Mouse (Mus musculus): ENCODE results near the gene Lcn8. TPM values are rescaled to one million over a fixed set of nuclear protein-coding genes. Genes with fewer than 3 reads are reported as not detected.

The Lcn8 gene
- polyA plus RNA-seq, 1 experiment from 2014 or later, result 0.24 TPM

- ATAC-seq (ENCODE audit: low FRiP score, low read depth), result no peak
- no peaks in the 10 kb centered on the region for H3K36me3 ChIP-seq
- H3K4me1 ChIP-seq, result no peaks in the 10 kb centered on the region
- WGBS, result 79% methylated on average over 3 of the region's 3 CpGs
- H3K27me3 ChIP-seq, result no peaks in the 10 kb centered on the region
- H3K4me3 ChIP-seq, result no peak overlapping the region
- H3K9ac ChIP-seq, result no peak overlapping the region
- H3K27ac ChIP-seq, result no peak overlapping the region
- H3K4me2 ChIP-seq (replicated peaks), result no peak overlapping the region
- H3K9me3 ChIP-seq, result no peaks in the 10 kb centered on the region
Observed at GRCm38 (mm10) chr2:25633616-25634015, 19.3 kb upstream of the Lcn8 start.

- Histone ChIP-seq H3K9me3 (no peaks in the 10 kb centered on the region), H3K4me3 (no peak overlapping the region), H3K4me2 (replicated peaks) (no peak overlapping the region), H3K9ac (no peak overlapping the region), H3K27me3 (no peaks in the 10 kb centered on the region), H3K36me3 (no peaks in the 10 kb centered on the region), H3K27ac (no peak overlapping the region), H3K4me1 (no peaks in the 10 kb centered on the region)
- ATAC-seq (ENCODE audit: low FRiP score, low read depth), result no peak
- 39% methylated on average over 1 of the region's 1 CpGs for WGBS
Observed at GRCm38 (mm10) chr2:25634046-25634445, 18.9 kb upstream of the Lcn8 start.

GRCm38 (mm10) chr2:25639890-25640289 lies 13.0 kb upstream of the Lcn8 start:
- H3K4me2 ChIP-seq (replicated peaks), result no peak overlapping the region
- no peak overlapping the region for H3K9ac ChIP-seq
- no peak overlapping the region for H3K27ac ChIP-seq
- 0 out of 2 replicates have a peak, but pooled peaks cover 3% of the 10 kb centered on the region for H3K27me3 ChIP-seq
- no peak overlapping the region for H3K4me3 ChIP-seq
- no peaks in the 10 kb centered on the region for H3K4me1 ChIP-seq
- no peaks in the 10 kb centered on the region for H3K9me3 ChIP-seq
- no peak for ATAC-seq (ENCODE audit: low FRiP score, low read depth)
- no peaks in the 10 kb centered on the region for H3K36me3 ChIP-seq
- 14% methylated on average over 6 of the region's 6 CpGs for WGBS

GRCm38 (mm10) chr2:25654502-25654901 lies 1.6 kb downstream of the Lcn8 start:
- H3K27me3 ChIP-seq, result no peaks in the 10 kb centered on the region
- 67% methylated on average over 1 of the region's 1 CpGs for WGBS
- no peak for ATAC-seq (ENCODE audit: low FRiP score, low read depth)
- no peak overlapping the region for H3K4me2 ChIP-seq (replicated peaks)
- no peak overlapping the region for H3K9ac ChIP-seq
- H3K36me3 ChIP-seq, result no peaks in the 10 kb centered on the region
- H3K27ac ChIP-seq, result no peak overlapping the region
- no peak overlapping the region for H3K4me3 ChIP-seq
- no peaks in the 10 kb centered on the region for H3K4me1 ChIP-seq
- H3K9me3 ChIP-seq, result no peaks in the 10 kb centered on the region

- Histone ChIP-seq H3K9me3 (no peaks in the 10 kb centered on the region), H3K27ac (no peak overlapping the region), H3K4me1 (no peaks in the 10 kb centered on the region), H3K9ac (no peak overlapping the region), H3K4me2 (replicated peaks) (no peak overlapping the region), H3K4me3 (no peak overlapping the region), H3K36me3 (no peaks in the 10 kb centered on the region), H3K27me3 (no peaks in the 10 kb centered on the region)
- WGBS, result 83% methylated on average over 4 of the region's 4 CpGs
- no peak for ATAC-seq (ENCODE audit: low FRiP score, low read depth)
Observed at GRCm38 (mm10) chr2:25656691-25657090, 3.8 kb downstream of the Lcn8 start.

GRCm38 (mm10) chr2:25657246-25657645 lies 4.3 kb downstream of the Lcn8 start:
- 91% methylated on average over 4 of the region's 4 CpGs for WGBS
- Histone ChIP-seq H3K27ac (no peak overlapping the region), H3K36me3 (no peaks in the 10 kb centered on the region), H3K9me3 (no peaks in the 10 kb centered on the region), H3K4me2 (replicated peaks) (no peak overlapping the region), H3K4me1 (no peaks in the 10 kb centered on the region), H3K9ac (no peak overlapping the region), H3K27me3 (no peaks in the 10 kb centered on the region), H3K4me3 (no peak overlapping the region)
- no peak for ATAC-seq (ENCODE audit: low FRiP score, low read depth)

- H3K36me3 ChIP-seq, result no peaks in the 10 kb centered on the region
- H3K4me2 ChIP-seq (replicated peaks), result no peak within 1 kb of the TSS
- H3K4me1 ChIP-seq, result no peaks in the 10 kb centered on the region
- H3K9ac ChIP-seq, result no peak within 1 kb of the TSS
- no peaks in the 10 kb centered on the region for H3K9me3 ChIP-seq
- no peak within 1 kb of the TSS for H3K4me3 ChIP-seq
- ATAC-seq (ENCODE audit: low FRiP score, low read depth), result no peak
- H3K27me3 ChIP-seq, result no peaks in the 10 kb centered on the region
- no peak within 1 kb of the TSS for H3K27ac ChIP-seq
Observed at GRCm38 (mm10) chr2:25657652-25658051, 4.7 kb downstream of the Lcn8 start, which contains the start of gene Lcn5. TSS of gene Lcn5 (plus strand) at chr2:25657952.

- H3K27me3 ChIP-seq, result no peaks in the 10 kb centered on the region
- ATAC-seq (ENCODE audit: low FRiP score, low read depth), result no peak
- no peaks in the 10 kb centered on the region for H3K9me3 ChIP-seq
- no peaks in the 10 kb centered on the region for H3K36me3 ChIP-seq
- no peak overlapping the region for H3K4me2 ChIP-seq (replicated peaks)
- no peak overlapping the region for H3K9ac ChIP-seq
- no peak overlapping the region for H3K27ac ChIP-seq
- no peaks in the 10 kb centered on the region for H3K4me1 ChIP-seq
- 86% methylated on average over 8 of the region's 8 CpGs for WGBS
- H3K4me3 ChIP-seq, result no peak overlapping the region
Observed at GRCm38 (mm10) chr2:25660279-25660678, 7.4 kb downstream of the Lcn8 start.

- Histone ChIP-seq H3K9ac (no peak overlapping the region), H3K27ac (no peak overlapping the region), H3K36me3 (no peaks in the 10 kb centered on the region), H3K4me1 (no peaks in the 10 kb centered on the region), H3K9me3 (no peaks in the 10 kb centered on the region), H3K27me3 (no peaks in the 10 kb centered on the region), H3K4me2 (replicated peaks) (no peak overlapping the region), H3K4me3 (no peak overlapping the region)
- 88% methylated on average over 6 of the region's 6 CpGs for WGBS
- no peak; the same call in 1 of the 2 replicates for ATAC-seq (ENCODE audit: low FRiP score, low read depth)
Observed at GRCm38 (mm10) chr2:25661245-25661970, 8.5 kb downstream of the Lcn8 start.

- H3K9ac ChIP-seq, result no peak overlapping the region
- H3K27ac ChIP-seq, result no peak overlapping the region
- ATAC-seq (ENCODE audit: low FRiP score, low read depth), result no peak
- no peaks in the 10 kb centered on the region for H3K27me3 ChIP-seq
- no peaks in the 10 kb centered on the region for H3K4me1 ChIP-seq
- H3K9me3 ChIP-seq, result no peaks in the 10 kb centered on the region
- no peaks in the 10 kb centered on the region for H3K36me3 ChIP-seq
- 73% methylated on average over 1 of the region's 1 CpGs for WGBS
- no peak overlapping the region for H3K4me3 ChIP-seq
- no peak overlapping the region for H3K4me2 ChIP-seq (replicated peaks)
Observed at GRCm38 (mm10) chr2:25663511-25663910, 10.6 kb downstream of the Lcn8 start.

GRCm38 (mm10) chr2:25664125-25664524 lies 11.2 kb downstream of the Lcn8 start:
- no peaks in the 10 kb centered on the region for H3K36me3 ChIP-seq
- H3K4me1 ChIP-seq, result no peaks in the 10 kb centered on the region
- H3K4me2 ChIP-seq (replicated peaks), result no peak overlapping the region
- no peak overlapping the region for H3K27ac ChIP-seq
- 83% methylated on average over 5 of the region's 5 CpGs for WGBS
- no peaks in the 10 kb centered on the region for H3K9me3 ChIP-seq
- H3K9ac ChIP-seq, result no peak overlapping the region
- ATAC-seq (ENCODE audit: low FRiP score, low read depth), result no peak
- no peaks in the 10 kb centered on the region for H3K27me3 ChIP-seq
- no peak overlapping the region for H3K4me3 ChIP-seq

GRCm38 (mm10) chr2:25666516-25666915 lies 13.6 kb downstream of the Lcn8 start:
- Histone ChIP-seq H3K27ac (no peak overlapping the region), H3K4me2 (replicated peaks) (no peak overlapping the region), H3K4me3 (no peak overlapping the region), H3K4me1 (no peaks in the 10 kb centered on the region), H3K27me3 (no peaks in the 10 kb centered on the region), H3K36me3 (no peaks in the 10 kb centered on the region), H3K9ac (no peak overlapping the region), H3K9me3 (no peaks in the 10 kb centered on the region)
- 65% methylated on average over 1 of the region's 1 CpGs for WGBS
- ATAC-seq (ENCODE audit: low FRiP score, low read depth), result no peak

- H3K9me3 ChIP-seq, result no peaks in the 10 kb centered on the region
- no peak within 1 kb of the TSS for H3K4me2 ChIP-seq (replicated peaks)
- no peaks in the 10 kb centered on the region for H3K36me3 ChIP-seq
- ATAC-seq (ENCODE audit: low FRiP score, low read depth), result no peak
- H3K9ac ChIP-seq, result no peak within 1 kb of the TSS
- 90% methylated on average over 3 of the region's 3 CpGs for WGBS
- H3K4me3 ChIP-seq, result no peak within 1 kb of the TSS
- H3K4me1 ChIP-seq, result no peaks in the 10 kb centered on the region
- H3K27ac ChIP-seq, result no peak within 1 kb of the TSS
- H3K27me3 ChIP-seq, result no peaks in the 10 kb centered on the region
Observed at GRCm38 (mm10) chr2:25676486-25676885, 23.6 kb downstream of the Lcn8 start, which contains the start of gene Lcn6. TSS of gene Lcn6 (plus strand) at chr2:25676786.

Measured in limb, embryonic 13.5 days (tissue).